Mouse (Mus musculus) G1E-ER4 (cell line): ENCODE measurements at regions not wholly inside any gene's neighbourhood (a gene's known extent, or its start where the extent isn't known, plus 50 kb on each side); places are given as distances from the start of the nearest gene placed in this dataset.

Source experiments
- GATA1 ChIP-seq: IDR thresholded peaks from one replicate; pipeline ENCODE4 v1.8.0; 2012; ENCODE audit warnings: low read length, inconsistent platforms

GRCm38 (mm10) chr16:51169294-51169693, 578.3 kb upstream of the Ccdc54 start:
- TF ChIP-seq GATA1, result no peak

- TF ChIP-seq GATA1, result no peak
These were observed 569.8 kb upstream of the Ccdc54 start for GRCm38 (mm10) chr16:51160768-51161167.

- TF ChIP-seq GATA1, result no peak
These were observed 547.6 kb upstream of the Ccdc54 start for GRCm38 (mm10) chr16:51138575-51138974.

GRCm38 (mm10) chr16:51119835-51120234, 528.9 kb upstream of the Ccdc54 start:
- no peak for TF ChIP-seq GATA1

- peak; percentile 89 for TF ChIP-seq GATA1
These were observed 527.4 kb upstream of the Ccdc54 start for GRCm38 (mm10) chr16:51118365-51118764.

- no peak for TF ChIP-seq GATA1
These were observed 526.9 kb upstream of the Ccdc54 start for GRCm38 (mm10) chr16:51117836-51118235.

GRCm38 (mm10) chr16:51109864-51110263, 518.9 kb upstream of the Ccdc54 start:
- TF ChIP-seq GATA1, result no peak

GRCm38 (mm10) chr16:51107421-51107820, 516.5 kb upstream of the Ccdc54 start:
- TF ChIP-seq GATA1, result no peak

- TF ChIP-seq GATA1, result no peak
These were observed 495.6 kb upstream of the Ccdc54 start for GRCm38 (mm10) chr16:51086556-51086955.

- TF ChIP-seq GATA1, result no peak
These were observed 489.2 kb upstream of the Ccdc54 start for GRCm38 (mm10) chr16:51080146-51080545.

GRCm38 (mm10) chr16:51048650-51049049, 457.7 kb upstream of the Ccdc54 start:
- no peak for TF ChIP-seq GATA1

GRCm38 (mm10) chr16:51048169-51048568, 457.2 kb upstream of the Ccdc54 start:
- TF ChIP-seq GATA1, result no peak

- no peak for TF ChIP-seq GATA1
These were observed 450.4 kb upstream of the Ccdc54 start for GRCm38 (mm10) chr16:51041311-51041710.

- TF ChIP-seq GATA1, result no peak
These were observed 411.9 kb upstream of the Ccdc54 start for GRCm38 (mm10) chr16:51002876-51003275.

- TF ChIP-seq GATA1, result no peak
These were observed 373.4 kb upstream of the Ccdc54 start for GRCm38 (mm10) chr16:50964395-50964794.

GRCm38 (mm10) chr16:50944091-50944490, 353.1 kb upstream of the Ccdc54 start:
- TF ChIP-seq GATA1, result no peak

GRCm38 (mm10) chr16:50942291-50942690, 351.3 kb upstream of the Ccdc54 start:
- TF ChIP-seq GATA1, result no peak

- TF ChIP-seq GATA1, result no peak
These were observed 348.4 kb upstream of the Ccdc54 start for GRCm38 (mm10) chr16:50939316-50939715.
